Mouse (Mus musculus) forebrain, embryonic 13.5 days (tissue): ENCODE measurements around the gene Fbp2. TPM values are rescaled to one million over a fixed set of nuclear protein-coding genes. Genes with fewer than 3 reads are reported as not detected.
"Not testable (repeated sequence)": the region's sequence is repeated elsewhere in the genome, so short reads cannot be mapped to it uniquely, and the experiment has no call there.

Experiments used
- ATAC-seq: fragments of 200-750 bp; cut with Nextera tagmentation; 2 replicates; pipeline ENCODE4 v1.8.0; 2017
- H3K27ac ChIP-seq: fragments of 300-500 bp; sonication (generic); 2 replicates; pipeline ENCODE4 v1.5.1; 2015; ENCODE audit warnings: inconsistent platforms, mild to moderate bottlenecking, moderate library complexity
- H3K27me3 ChIP-seq: fragments of 300-500 bp; sonication (generic); 2 replicates; pipeline ENCODE4 v1.6.1; 2015; ENCODE audit warnings: mild to moderate bottlenecking, inconsistent platforms
- H3K36me3 ChIP-seq: fragments of 300-500 bp; sonication (generic); 2 replicates; pipeline ENCODE4 v1.6.1; 2015; ENCODE audit warnings: mild to moderate bottlenecking, inconsistent platforms; ENCODE audit not compliant: poor library complexity, severe bottlenecking
- H3K4me1 ChIP-seq: fragments of 300-500 bp; sonication (generic); 2 replicates; pipeline ENCODE4 v1.6.1; 2015; ENCODE audit warnings: inconsistent platforms
- H3K4me2 ChIP-seq: fragments of 300-500 bp; sonication (generic); 2 replicates; pipeline ENCODE4 v1.6.1; 2015; ENCODE audit warnings: inconsistent platforms, mild to moderate bottlenecking, moderate library complexity
- H3K4me3 ChIP-seq: fragments of 300-500 bp; sonication (generic); 2 replicates; pipeline ENCODE4 v1.5.1; 2015; ENCODE audit warnings: mild to moderate bottlenecking, inconsistent platforms
- H3K9ac ChIP-seq: fragments of 300-500 bp; sonication (generic); 2 replicates; pipeline ENCODE4 v1.6.1; 2015; ENCODE audit warnings: mild to moderate bottlenecking, inconsistent platforms
- H3K9me3 ChIP-seq: fragments of 300-500 bp; sonication (generic); replicated peaks from 2 replicates; pipeline ENCODE4 v1.6.1; 2016; ENCODE audit warnings: inconsistent platforms
- WGBS: fragments of 180-500 bp; shearing (Covaris S2); methylation state at CpG from one replicate; pipeline ENCODE4 v1.1.7; 2015; 5-methylcytosine and 5-hydroxymethylcytosine counted together
- polyA plus RNA-seq: library from polyadenylated mRNA; unstranded; fragments of >200 nt; fragmentation: Nextera tagmentation; extraction: Ambion mirVana; gene quantifications from 2 replicates; pipeline ENCODE4 v1.2.1, GENCODE M21; 2015

Gene Fbp2
- polyA plus RNA-seq, 1 experiment from 2014 or later: not detected

GRCm38 (mm10) chr13:62859251-62859650, 1.0 kb upstream of the Fbp2 start:
- ATAC-seq, H3K4me2 ChIP-seq, H3K9me3 ChIP-seq, H3K36me3 ChIP-seq, H3K4me1 ChIP-seq, H3K27ac ChIP-seq, H3K27me3 ChIP-seq, H3K9ac ChIP-seq, H3K4me3 ChIP-seq: not testable (repeated sequence)
- 88% methylated on average over 10 of the region's 10 CpGs for WGBS

DNA sequence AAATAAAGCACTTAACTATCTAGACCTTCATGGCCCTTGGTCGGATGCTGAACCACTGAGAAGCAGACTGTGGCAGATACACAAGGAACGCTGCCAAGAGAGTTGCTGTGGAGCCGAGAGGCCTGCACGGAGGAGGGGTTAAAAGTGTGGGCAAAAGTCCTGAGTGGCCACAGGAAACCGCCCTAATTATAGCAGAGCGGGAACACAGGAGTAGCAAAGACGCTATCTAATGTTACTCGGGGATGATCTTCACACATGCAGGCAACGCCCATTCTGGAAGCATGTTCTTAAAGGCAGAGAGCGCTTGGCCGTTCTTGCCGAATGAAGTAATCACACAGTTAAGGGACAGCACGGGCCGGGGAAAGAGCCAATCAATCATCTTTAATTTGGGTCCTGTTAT, 1.4 kb downstream of the Fbp2 start:
- Histone ChIP-seq H3K9me3 (no peaks in the 10 kb centered on the region), H3K27ac (no peak overlapping the region), H3K4me3 (no peak overlapping the region), H3K4me2 (no peak overlapping the region), H3K4me1 (no peaks in the 10 kb centered on the region), H3K9ac (no peak overlapping the region), H3K36me3 (no peaks in the 10 kb centered on the region), H3K27me3 (no peaks in the 10 kb centered on the region)
- no peak for ATAC-seq
- 90% methylated on average over 14 of the region's 14 CpGs for WGBS

GRCm38 (mm10) chr13:62856305-62856675, 1.9 kb downstream of the Fbp2 start:
- 4% methylated on average over 5 of the region's 5 CpGs for WGBS
- no peak overlapping the region for H3K9ac ChIP-seq
- peak; percentile 95 for ATAC-seq
- H3K9me3 ChIP-seq: no peaks in the 10 kb centered on the region
- H3K4me1 ChIP-seq: no peaks in the 10 kb centered on the region
- H3K4me3 ChIP-seq: peak overlapping the region; percentile 36
- H3K27me3 ChIP-seq: no peaks in the 10 kb centered on the region
- peak overlapping the region; percentile 62 for H3K4me2 ChIP-seq
- no peak overlapping the region for H3K27ac ChIP-seq
- H3K36me3 ChIP-seq: no peaks in the 10 kb centered on the region

DNA sequence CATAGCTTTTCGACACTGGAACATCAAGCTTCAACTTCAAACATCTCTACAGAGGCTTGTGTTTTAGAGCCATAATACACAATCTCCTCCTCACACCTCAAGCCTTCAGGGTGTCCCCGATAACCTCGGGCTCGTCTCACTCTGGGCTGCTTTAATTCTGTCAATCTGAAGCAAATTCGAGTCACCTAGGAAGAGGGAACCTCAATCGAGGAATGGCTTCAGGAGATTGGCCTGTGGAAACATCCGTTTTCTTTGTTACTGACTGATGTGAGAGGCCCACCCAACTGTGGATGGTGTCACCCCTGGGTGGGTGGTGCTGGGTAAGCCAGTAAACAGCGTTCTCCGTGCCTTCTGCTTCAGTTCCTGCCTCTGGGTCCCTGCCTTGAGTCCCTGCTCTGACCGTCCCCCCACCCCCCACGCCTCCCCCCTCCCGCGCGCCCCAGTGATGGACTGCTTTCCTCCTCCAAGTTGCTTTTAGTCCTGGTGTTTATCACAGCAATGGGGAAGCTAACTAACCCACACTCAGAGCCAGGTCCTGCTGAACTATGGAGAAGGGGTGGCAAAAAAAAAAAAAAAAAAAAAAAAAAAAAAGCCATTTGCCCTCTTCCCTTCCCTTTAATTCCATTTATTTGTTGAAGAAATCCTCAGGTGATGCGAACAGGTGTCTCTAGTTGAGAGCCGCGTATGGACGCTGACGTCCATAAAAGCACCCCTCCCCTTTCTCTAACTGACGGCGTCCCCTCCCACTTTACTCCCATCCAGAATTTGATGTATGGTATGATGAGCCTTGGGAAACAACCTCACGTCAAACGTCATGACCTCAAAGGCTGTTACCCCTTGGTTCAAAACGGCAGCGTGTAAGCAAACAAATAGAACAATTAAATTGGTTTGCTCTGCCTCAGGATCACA, 2.6 kb downstream of the Fbp2 start:
- Histone ChIP-seq H3K27me3 (no peaks in the 10 kb centered on the region), H3K4me3 (peak overlapping the region; percentile 36), H3K4me1 (no peaks in the 10 kb centered on the region), H3K9me3 (no peaks in the 10 kb centered on the region), H3K4me2 (peak overlapping the region; percentile 62), H3K36me3 (no peaks in the 10 kb centered on the region), H3K27ac (no peak overlapping the region), H3K9ac (no peak overlapping the region)
- WGBS: 31% methylated on average over 25 of the region's 25 CpGs
- ATAC-seq: peak; percentile 12; the same call in 1 of the 2 replicates

GRCm38 (mm10) chr13:62854666-62855065, 3.6 kb downstream of the Fbp2 start:
- no peak for ATAC-seq
- Histone ChIP-seq H3K9ac (no peak overlapping the region), H3K27me3 (no peaks in the 10 kb centered on the region), H3K4me1 (no peaks in the 10 kb centered on the region), H3K9me3 (no peaks in the 10 kb centered on the region), H3K27ac (no peak overlapping the region), H3K4me3 (no peak overlapping the region), H3K36me3 (no peaks in the 10 kb centered on the region), H3K4me2 (peak overlapping the region; percentile 20; the same call in 1 of the 2 replicates)
- WGBS: 10% methylated on average over 15 of the region's 15 CpGs

GRCm38 (mm10) chr13:62833341-62833740, 24.9 kb downstream of the Fbp2 start:
- WGBS: 39% methylated on average over 4 of the region's 4 CpGs
- no peak overlapping the region for H3K4me2 ChIP-seq
- no peak for ATAC-seq
- no peak overlapping the region for H3K9ac ChIP-seq
- H3K4me1 ChIP-seq: no peaks in the 10 kb centered on the region
- no peak overlapping the region for H3K27ac ChIP-seq
- no peak overlapping the region for H3K4me3 ChIP-seq
- H3K27me3 ChIP-seq: no peaks in the 10 kb centered on the region
- H3K36me3 ChIP-seq: no peaks in the 10 kb centered on the region
- H3K9me3 ChIP-seq: no peaks in the 10 kb centered on the region

GRCm38 (mm10) chr13:62832239-62832638, 26.0 kb downstream of the Fbp2 start:
- H3K27me3 ChIP-seq: no peaks in the 10 kb centered on the region
- WGBS: 89% methylated on average over 2 of the region's 2 CpGs
- H3K4me2 ChIP-seq: no peak overlapping the region
- no peaks in the 10 kb centered on the region for H3K9me3 ChIP-seq
- H3K9ac ChIP-seq: no peak overlapping the region
- H3K4me3 ChIP-seq: no peak overlapping the region
- no peaks in the 10 kb centered on the region for H3K4me1 ChIP-seq
- ATAC-seq: no peak
- no peaks in the 10 kb centered on the region for H3K36me3 ChIP-seq
- no peak overlapping the region for H3K27ac ChIP-seq

DNA sequence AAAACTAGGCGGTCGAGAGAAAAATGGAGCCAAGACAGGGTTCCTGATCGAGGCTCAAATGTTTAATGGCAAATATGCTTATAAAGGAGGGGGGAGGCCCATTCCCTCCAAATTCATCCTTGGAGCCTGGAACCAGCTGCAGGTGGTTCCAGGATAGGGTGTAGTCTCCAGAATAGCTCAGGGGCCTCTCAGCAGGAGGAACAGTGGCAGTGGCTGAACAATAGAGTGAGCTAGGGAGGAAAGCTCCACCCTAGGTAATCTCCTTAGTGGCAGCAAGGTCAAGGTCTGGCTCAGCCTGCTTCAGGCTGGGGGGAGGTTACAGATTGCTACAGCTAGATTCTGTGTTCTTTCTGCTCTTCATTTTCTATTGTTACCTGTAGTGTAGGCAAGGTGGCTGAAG, 42.5 kb downstream of the Fbp2 start:
- ATAC-seq, H3K27ac ChIP-seq, H3K36me3 ChIP-seq, H3K4me1 ChIP-seq, H3K9ac ChIP-seq, H3K9me3 ChIP-seq, H3K4me2 ChIP-seq, H3K4me3 ChIP-seq, H3K27me3 ChIP-seq: not testable (repeated sequence)
- 79% methylated on average over 3 of the region's 3 CpGs for WGBS

DNA sequence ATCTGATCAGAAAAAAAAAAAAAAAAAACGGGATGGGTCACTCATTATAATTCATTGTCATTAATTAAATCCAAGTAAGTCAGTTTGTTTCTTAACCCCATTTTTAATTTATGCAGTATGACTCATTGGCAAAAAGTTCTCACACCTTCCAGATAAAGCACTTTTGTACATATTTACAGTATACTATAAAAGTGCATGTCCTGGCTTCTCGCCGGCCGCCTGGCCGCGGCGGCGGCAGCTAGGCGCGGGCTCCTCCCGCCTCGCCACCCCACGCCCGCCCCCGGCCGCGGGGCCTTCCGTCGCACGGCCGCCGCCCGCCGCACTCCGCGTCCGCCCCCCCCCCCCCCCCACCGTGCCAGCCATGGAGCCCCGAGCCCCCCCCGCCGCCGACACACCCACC, 45.5 kb downstream of the Fbp2 start:
- Histone ChIP-seq H3K27me3 (no peaks in the 10 kb centered on the region), H3K4me1 (no peaks in the 10 kb centered on the region), H3K4me2 (peak overlapping the region; percentile 59), H3K27ac (no peak overlapping the region), H3K4me3 (peak overlapping the region; percentile 34), H3K9me3 (no peaks in the 10 kb centered on the region), H3K36me3 (no peaks in the 10 kb centered on the region), H3K9ac (no peak overlapping the region)
- no peak for ATAC-seq
- 20% methylated on average over 18 of the region's 32 CpGs for WGBS

DNA sequence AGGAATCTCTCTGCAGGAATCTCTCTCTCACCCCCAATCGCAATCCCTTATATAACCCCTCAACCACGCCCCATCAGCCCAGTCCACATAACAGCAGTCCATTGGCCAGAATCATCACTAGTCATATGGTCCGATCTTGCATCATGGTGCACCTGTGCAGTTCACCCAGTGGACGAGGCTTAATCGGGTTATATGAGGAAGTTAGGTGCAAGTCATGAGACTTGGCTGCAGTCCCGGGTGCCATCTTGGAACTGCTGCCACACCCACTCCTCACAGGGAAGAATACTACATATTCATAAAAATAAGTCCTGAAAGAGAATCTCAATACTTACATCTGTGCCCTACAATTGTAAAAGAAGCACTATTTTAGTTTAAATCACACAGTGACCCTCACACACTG, 50.2 kb downstream of the Fbp2 start:
- H3K27ac ChIP-seq, H3K4me3 ChIP-seq, H3K4me2 ChIP-seq, H3K36me3 ChIP-seq, ATAC-seq, H3K27me3 ChIP-seq, H3K9me3 ChIP-seq, H3K4me1 ChIP-seq, H3K9ac ChIP-seq: not testable (repeated sequence)
- WGBS: 92% methylated on average over 6 of the region's 6 CpGs
